Mouse (Mus musculus) retina, embryonic 14.5 days (tissue): Measurements from ENCODE around the gene Gm20817.
"Not testable (repeated sequence)": the region's sequence is repeated elsewhere in the genome, so short reads cannot be mapped to it uniquely, and the experiment has no call there.

Experiments used
- DNase-seq: peaks from one replicate; pipeline ENCODE4 v3.0.0-alpha.2; 2015; ENCODE audit warnings: low spot score

Gene Gm20817

GRCm38 (mm10) chrY:68832628-68833027 is at the start of gene Gm20817:
TSS of gene Gm20817 (minus strand) at chrY:68832728.
- DNase-seq = not testable (repeated sequence)
